Mouse (Mus musculus): ENCODE results near the gene Lipm. TPM values are rescaled to one million over a fixed set of nuclear protein-coding genes. Genes with fewer than 3 reads are reported as not detected.

The Lipm gene
- polyA plus RNA-seq, 1 experiment from 2014 or later, result not detected

- no peaks in the 10 kb centered on the region for H3K9me3 ChIP-seq
- no peak overlapping the region for H3K4me2 ChIP-seq
- no peak overlapping the region for H3K27ac ChIP-seq
- H3K4me3 ChIP-seq (replicated peaks), result no peak overlapping the region
- H3K9ac ChIP-seq, result no peak overlapping the region
- no peaks in the 10 kb centered on the region; the same call in 1 of the 2 replicates for H3K4me1 ChIP-seq
- no peaks in the 10 kb centered on the region for H3K27me3 ChIP-seq
- no peaks in the 10 kb centered on the region for H3K36me3 ChIP-seq (replicated peaks)
- ATAC-seq (ENCODE audit: low FRiP score), result no peak
These were observed 68.4 kb downstream of the Lipm start for GRCm38 (mm10) chr19:34169121-34169520.

GRCm38 (mm10) chr19:34171167-34171566 lies 70.4 kb downstream of the Lipm start:
- no peaks in the 10 kb centered on the region; the same call in 1 of the 2 replicates for H3K4me1 ChIP-seq
- H3K9ac ChIP-seq, result no peak overlapping the region
- no peak overlapping the region for H3K4me2 ChIP-seq
- WGBS, result 77% methylated on average over 3 of the region's 3 CpGs
- ATAC-seq (ENCODE audit: low FRiP score), result no peak
- H3K27me3 ChIP-seq, result no peaks in the 10 kb centered on the region
- no peak overlapping the region for H3K4me3 ChIP-seq (replicated peaks)
- H3K27ac ChIP-seq, result no peak overlapping the region
- no peaks in the 10 kb centered on the region for H3K36me3 ChIP-seq (replicated peaks)
- no peaks in the 10 kb centered on the region for H3K9me3 ChIP-seq

Small RNAs within 50 kb of the gene (microRNA-seq; reads per million reads assigned to microRNA genes)
- not detected for gene Gm23334

Other genes starting within 250 kb of the Lipm start
- not detected in 2 replicates for gene Lipf, start 139.7 kb upstream of the Lipm start, polyA plus RNA-seq (2016; fragmentation: Nextera tagmentation; extraction: Ambion mirVana)
- not detected in 2 replicates for gene Lipk, start 92.6 kb upstream of the Lipm start, polyA plus RNA-seq (2016; fragmentation: Nextera tagmentation; extraction: Ambion mirVana)
- gene Lipn, start 33.6 kb upstream of the Lipm start, polyA plus RNA-seq (2016; fragmentation: Nextera tagmentation; extraction: Ambion mirVana), result not detected in 2 replicates
- not detected in 2 replicates for gene Ankrd22, start 65.1 kb downstream of the Lipm start, polyA plus RNA-seq (2016; fragmentation: Nextera tagmentation; extraction: Ambion mirVana)
- gene Stambpl1, start 91.3 kb downstream of the Lipm start, polyA plus RNA-seq (2016; fragmentation: Nextera tagmentation; extraction: Ambion mirVana), result 2.5 and 3.2 TPM in 2 replicates
- gene Acta2, start 154.7 kb downstream of the Lipm start, polyA plus RNA-seq (2016; fragmentation: Nextera tagmentation; extraction: Ambion mirVana), result 22.7 and 43.7 TPM in 2 replicates
- gene Fas, start 189.7 kb downstream of the Lipm start, polyA plus RNA-seq (2016; fragmentation: Nextera tagmentation; extraction: Ambion mirVana), result 0.32 and 0.55 TPM in 2 replicates